Mouse (Mus musculus): Measurements from ENCODE around the gene Rfx7.

GRCm38 (mm10) chr9:72663534-72663918, 131.5 kb downstream of the Rfx7 start:
- TF ChIP-seq CTCF (conservative IDR thresholded peaks at IDR 0.05; ENCODE audit: insufficient read depth, insufficient read length, low read depth, low read length) (no peak), POLR2A (IDR thresholded peaks at IDR 0.05; ENCODE audit: low read depth, low read length) (no peak)
